Mouse (Mus musculus) stomach, postnatal 0 days (tissue): ENCODE results near the gene Gpr19.

Experiments used
- CTCF ChIP-seq: IDR thresholded peaks from 2 replicates; pipeline ENCODE4 v1.5.1; 2016; ENCODE audit warnings: antibody characterized with exemption, low read depth, mild to moderate bottlenecking, moderate library complexity
- EP300 ChIP-seq: optimal IDR thresholded peaks from 2 replicates; pipeline ENCODE3; 2016; ENCODE audit warnings: antibody characterized with exemption

GRCm38 (mm10) chr6:134862671-134863104 is 35.7 kb downstream of the Gpr19 start:
- TF ChIP-seq CTCF: no peak
- TF ChIP-seq EP300: no peak
